Mouse (Mus musculus): Measurements from ENCODE around the gene Cspg5. TPM values are rescaled to one million over a fixed set of nuclear protein-coding genes. Genes with fewer than 3 reads are reported as not detected.
A peak's percentile ranks its signal among the peaks of the same experiment; 100 is the strongest.

The Cspg5 gene
- polyA plus RNA-seq, 1 experiment from 2014 or later, result 3.5 TPM

DNA sequence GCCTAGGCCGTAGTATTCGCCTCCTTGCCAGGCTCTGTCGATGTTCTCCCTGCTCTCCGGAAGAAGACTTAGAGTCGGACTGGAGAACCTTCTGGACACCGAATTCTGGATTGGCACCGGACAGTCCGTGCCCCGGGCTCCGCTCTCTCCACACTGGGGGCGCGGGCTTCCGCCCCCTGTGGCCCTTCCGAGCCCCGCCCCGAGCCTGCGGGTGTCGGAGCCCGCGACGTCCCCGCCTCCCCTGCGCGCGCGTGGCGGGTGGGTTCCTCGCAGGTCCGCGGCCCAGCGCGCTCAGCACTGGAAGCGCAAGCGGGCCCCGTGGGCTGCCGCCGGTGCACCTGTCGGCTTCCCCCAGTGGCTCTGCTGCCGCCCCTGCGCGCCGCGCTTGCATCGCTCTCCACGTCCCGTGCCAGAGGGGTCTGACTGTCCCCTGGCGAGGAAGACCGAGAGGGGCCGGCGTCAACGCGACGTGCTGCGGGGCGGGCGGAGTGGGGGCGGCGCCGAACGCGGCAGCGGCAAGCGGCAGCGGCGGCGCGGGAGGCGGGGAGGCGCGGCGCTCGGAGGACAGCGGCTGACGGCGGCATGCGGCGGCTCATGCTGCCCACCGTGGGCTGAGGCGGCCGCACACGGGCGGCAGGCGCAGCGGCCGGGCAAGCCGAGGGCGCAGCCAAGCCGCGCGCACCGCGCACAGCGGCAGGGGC lies 1.5 kb downstream of the Cspg5 start:
- no peak for TF ChIP-seq CTCF (IDR thresholded peaks at IDR 0.05; ENCODE audit: low read depth)
- WGBS, result under 1% methylated on average over 93 of the region's 93 CpGs
- peak overlapping the region; percentile 48 for H3K9ac ChIP-seq
- peak overlapping the region; percentile 63 for H3K4me3 ChIP-seq (ENCODE audit: low read depth, low read length)
- ATAC-seq (ENCODE audit: insufficient read depth) (peak; percentile 29), DNase-seq (peak; percentile 49)
- peaks cover 4% of the 10 kb centered on the region for H3K36me3 ChIP-seq (ENCODE audit: insufficient read depth)
- no peaks in the 10 kb centered on the region for H3K9me3 ChIP-seq (ENCODE audit: low read depth, low read length)
- H3K4me2 ChIP-seq, result peak overlapping the region; percentile 100
- peaks cover 7% of the 10 kb centered on the region for H3K4me1 ChIP-seq (ENCODE audit: insufficient read depth)
- H3K27ac ChIP-seq (ENCODE audit: low read depth), result no peak overlapping the region
- H3K27me3 ChIP-seq (ENCODE audit: insufficient read depth, low read length), result peaks cover 15% of the 10 kb centered on the region

DNA sequence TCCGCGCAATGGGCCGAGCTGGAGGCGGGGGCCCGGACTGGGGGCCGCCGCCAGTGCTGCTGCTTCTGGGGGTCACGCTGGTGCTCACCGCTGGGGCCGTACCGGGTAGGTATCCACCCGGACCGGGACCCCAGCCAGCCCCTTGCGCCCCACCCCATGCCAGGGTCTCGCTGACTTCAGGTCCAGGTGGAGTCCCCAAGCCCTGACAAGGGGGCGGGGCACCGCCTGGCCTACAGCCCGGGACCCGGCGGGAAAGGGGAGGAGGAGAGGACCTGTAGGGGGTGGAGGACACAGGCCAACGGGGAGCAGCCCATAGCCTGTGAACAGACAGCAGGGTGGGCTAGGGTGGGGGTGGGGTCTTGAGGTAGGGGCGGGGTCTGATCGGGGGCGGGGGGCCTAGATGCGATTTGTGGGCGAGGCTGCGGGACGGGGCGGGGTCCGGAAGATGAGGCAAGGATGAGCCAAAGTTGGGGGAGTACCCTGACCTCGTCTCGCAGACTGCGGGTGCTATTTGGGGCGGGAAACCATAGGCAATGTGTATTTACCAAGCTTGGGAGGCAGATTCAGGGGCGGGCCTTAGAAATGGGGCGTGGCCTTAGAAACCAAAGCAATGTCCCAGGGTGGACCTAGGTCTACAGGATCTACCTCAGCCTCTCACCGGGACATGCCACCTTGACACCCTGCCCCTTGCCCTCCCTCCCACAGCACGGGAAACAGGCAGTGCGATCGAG lies 2.2 kb downstream of the Cspg5 start:
- Histone ChIP-seq H3K4me3 (ENCODE audit: low read depth, low read length) (peak overlapping the region; percentile 63), H3K36me3 (ENCODE audit: insufficient read depth) (no peaks in the 10 kb centered on the region), H3K4me1 (ENCODE audit: insufficient read depth) (peaks cover 11% of the 10 kb centered on the region), H3K9ac (peak overlapping the region; percentile 48), H3K9me3 (ENCODE audit: low read depth, low read length) (no peaks in the 10 kb centered on the region), H3K4me2 (peak overlapping the region; percentile 100), H3K27ac (ENCODE audit: low read depth) (no peak overlapping the region), H3K27me3 (ENCODE audit: insufficient read depth, low read length) (peaks cover 15% of the 10 kb centered on the region)
- WGBS, result 3% methylated on average over 40 of the region's 40 CpGs
- DNase-seq, result peak; percentile 67
- ATAC-seq (ENCODE audit: insufficient read depth), result peak; percentile 75
- TF ChIP-seq CTCF (IDR thresholded peaks at IDR 0.05; ENCODE audit: low read depth), result no peak

DNA sequence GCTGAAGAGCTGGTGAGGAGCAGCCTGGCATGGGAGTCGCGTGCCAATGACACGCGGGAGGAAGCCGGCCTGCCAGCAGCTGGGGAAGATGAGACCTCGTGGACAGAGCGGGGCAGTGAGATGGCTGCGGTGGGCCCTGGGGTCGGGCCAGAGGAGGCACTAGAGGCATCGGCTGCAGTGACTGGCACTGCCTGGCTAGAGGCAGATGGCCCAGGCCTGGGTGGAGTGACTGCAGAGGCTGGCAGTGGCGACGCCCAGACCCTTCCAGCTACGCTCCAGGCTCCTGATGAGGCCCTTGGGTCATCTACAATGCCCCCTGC lies 2.7 kb downstream of the Cspg5 start:
- Histone ChIP-seq H3K9ac (peak overlapping the region; percentile 29; the same call in 1 of the 2 replicates), H3K27me3 (ENCODE audit: insufficient read depth, low read length) (peaks cover 15% of the 10 kb centered on the region), H3K4me1 (ENCODE audit: insufficient read depth) (peaks cover 11% of the 10 kb centered on the region), H3K4me2 (peak overlapping the region; percentile 100), H3K27ac (ENCODE audit: low read depth) (no peak overlapping the region), H3K9me3 (ENCODE audit: low read depth, low read length) (no peaks in the 10 kb centered on the region), H3K36me3 (ENCODE audit: insufficient read depth) (no peaks in the 10 kb centered on the region), H3K4me3 (ENCODE audit: low read depth, low read length) (peak overlapping the region; percentile 63)
- TF ChIP-seq CTCF (IDR thresholded peaks at IDR 0.05; ENCODE audit: low read depth), result no peak
- DNase-seq (no peak), ATAC-seq (ENCODE audit: insufficient read depth) (0 out of 2 replicates have a peak, but pooled peaks have one; percentile 9)
- WGBS, result 34% methylated on average over 13 of the region's 13 CpGs

DNA sequence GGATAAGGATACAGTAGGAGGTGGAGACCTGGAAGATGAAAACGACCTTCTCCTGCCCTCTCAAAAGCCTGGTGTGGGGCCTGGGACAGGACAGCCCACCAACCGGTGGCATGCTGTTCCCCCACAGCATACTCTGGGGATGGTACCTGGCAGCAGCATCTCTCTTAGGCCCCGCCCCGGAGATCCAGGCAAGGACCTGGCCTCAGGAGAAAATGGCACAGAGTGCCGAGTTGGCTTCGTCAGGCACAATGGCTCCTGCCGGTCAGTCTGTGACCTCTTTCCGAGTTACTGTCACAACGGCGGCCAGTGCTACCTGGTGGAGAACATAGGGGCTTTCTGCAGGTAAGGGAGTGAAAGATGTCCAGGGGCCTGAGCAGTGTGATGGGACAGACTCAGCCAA lies 3.5 kb downstream of the Cspg5 start:
- no peak overlapping the region for H3K9ac ChIP-seq
- H3K9me3 ChIP-seq (ENCODE audit: low read depth, low read length), result no peaks in the 10 kb centered on the region
- ATAC-seq (ENCODE audit: insufficient read depth), result no peak
- WGBS, result 82% methylated on average over 10 of the region's 10 CpGs
- no peak for TF ChIP-seq CTCF (IDR thresholded peaks at IDR 0.05; ENCODE audit: low read depth)
- H3K27me3 ChIP-seq (ENCODE audit: insufficient read depth, low read length), result peaks cover 15% of the 10 kb centered on the region
- H3K27ac ChIP-seq (ENCODE audit: low read depth), result no peak overlapping the region
- no peaks in the 10 kb centered on the region for H3K36me3 ChIP-seq (ENCODE audit: insufficient read depth)
- DNase-seq, result no peak
- no peak overlapping the region for H3K4me2 ChIP-seq
- H3K4me1 ChIP-seq (ENCODE audit: insufficient read depth), result peaks cover 11% of the 10 kb centered on the region
- no peak overlapping the region for H3K4me3 ChIP-seq (ENCODE audit: low read depth, low read length)

DNA sequence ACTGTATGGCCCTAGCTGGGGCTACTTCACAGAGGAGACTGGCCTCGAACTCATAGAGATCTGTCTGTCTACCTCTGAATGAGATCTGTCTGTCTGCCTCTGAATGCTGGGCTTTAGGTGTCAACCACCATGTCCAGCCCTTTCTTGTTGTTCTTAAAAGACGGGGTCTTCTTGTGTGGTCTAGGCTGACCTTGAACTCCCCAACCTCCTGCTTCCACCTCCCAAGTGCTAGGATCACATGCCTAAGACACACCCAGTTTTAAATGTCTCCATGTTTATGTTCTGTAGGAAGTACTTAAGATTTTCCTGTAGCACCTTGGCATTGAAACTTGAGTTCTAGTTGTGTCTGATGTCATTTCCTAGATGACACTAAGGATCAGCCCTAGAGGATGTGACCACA lies 5.3 kb downstream of the Cspg5 start:
- no peak for TF ChIP-seq CTCF (IDR thresholded peaks at IDR 0.05; ENCODE audit: low read depth)
- Histone ChIP-seq H3K4me2 (no peak overlapping the region), H3K9ac (no peak overlapping the region), H3K36me3 (ENCODE audit: insufficient read depth) (no peaks in the 10 kb centered on the region), H3K27ac (ENCODE audit: low read depth) (no peak overlapping the region), H3K27me3 (ENCODE audit: insufficient read depth, low read length) (peaks cover 15% of the 10 kb centered on the region), H3K9me3 (ENCODE audit: low read depth, low read length) (no peaks in the 10 kb centered on the region), H3K4me3 (ENCODE audit: low read depth, low read length) (no peak overlapping the region), H3K4me1 (ENCODE audit: insufficient read depth) (peaks cover 11% of the 10 kb centered on the region)
- WGBS, result 73% methylated on average over 2 of the region's 2 CpGs
- no peak for ATAC-seq (ENCODE audit: insufficient read depth)
- no peak for DNase-seq

DNA sequence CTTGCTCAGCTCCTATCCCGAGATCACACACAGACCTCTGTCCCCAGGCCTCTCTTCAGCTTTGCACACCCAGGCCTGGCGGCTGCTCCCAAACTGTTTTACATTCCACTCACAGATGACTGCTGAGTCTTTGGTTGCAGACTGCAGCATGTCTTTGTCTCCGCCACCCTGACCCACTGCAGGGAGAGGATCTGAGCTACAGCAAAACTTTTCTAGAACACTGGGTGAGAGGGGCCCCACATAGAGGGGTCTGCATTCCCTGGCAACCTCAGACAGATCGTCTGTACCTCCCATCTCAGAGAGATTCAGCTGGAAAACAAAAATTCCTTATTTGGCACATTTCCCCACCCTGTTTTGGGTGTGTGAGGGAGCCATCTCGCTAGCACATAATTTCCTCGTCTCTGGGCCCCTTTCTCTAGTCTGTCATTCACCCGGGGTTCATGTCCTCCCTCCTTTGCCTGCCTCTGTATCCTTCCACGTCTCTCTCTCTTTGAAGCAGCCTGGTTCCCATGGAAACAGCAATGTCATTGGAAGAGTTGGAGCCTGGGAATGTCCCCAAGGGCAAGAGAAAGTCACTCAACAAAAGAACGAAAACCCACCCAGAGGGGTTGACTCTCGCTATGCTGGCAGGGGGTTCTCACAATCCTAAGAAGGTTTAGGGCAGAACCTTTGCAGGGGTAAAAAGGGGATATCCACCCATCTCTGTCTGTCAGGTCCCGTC lies 6.4 kb downstream of the Cspg5 start:
- Histone ChIP-seq H3K4me3 (ENCODE audit: low read depth, low read length) (no peak overlapping the region), H3K27ac (ENCODE audit: low read depth) (peak overlapping the region; percentile 87), H3K4me1 (ENCODE audit: insufficient read depth) (peaks cover 11% of the 10 kb centered on the region), H3K9ac (no peak overlapping the region; the same call in 1 of the 2 replicates), H3K9me3 (ENCODE audit: low read depth, low read length) (no peaks in the 10 kb centered on the region), H3K36me3 (ENCODE audit: insufficient read depth) (no peaks in the 10 kb centered on the region), H3K27me3 (ENCODE audit: insufficient read depth, low read length) (peaks cover 6% of the 10 kb centered on the region), H3K4me2 (peak overlapping the region; percentile 19)
- DNase-seq, result peak; percentile 78
- peak; percentile 72 for ATAC-seq (ENCODE audit: insufficient read depth)
- TF ChIP-seq CTCF (IDR thresholded peaks at IDR 0.05; ENCODE audit: low read depth), result no peak
- 15% methylated on average over 11 of the region's 11 CpGs for WGBS

DNA sequence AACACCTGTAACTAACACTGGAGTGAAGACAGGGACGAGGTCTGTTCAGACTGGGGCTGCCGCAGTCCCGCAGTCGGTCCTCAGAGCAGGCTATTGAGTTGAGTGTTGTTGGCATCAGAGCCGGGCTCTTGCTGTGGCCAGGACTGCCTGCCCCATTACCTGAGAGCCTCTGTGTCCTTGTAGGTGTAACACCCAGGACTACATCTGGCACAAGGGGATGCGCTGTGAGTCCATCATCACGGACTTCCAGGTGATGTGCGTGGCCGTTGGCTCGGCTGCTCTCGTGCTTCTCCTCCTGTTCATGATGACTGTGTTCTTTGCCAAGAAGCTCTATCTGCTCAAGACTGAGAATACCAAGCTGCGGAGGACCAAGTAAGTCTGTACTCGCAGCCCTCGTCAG lies 7.2 kb downstream of the Cspg5 start:
- no peak for ATAC-seq (ENCODE audit: insufficient read depth)

More for the DNA sequence above, 7.2 kb downstream of the Cspg5 start:
- WGBS, result 81% methylated on average over 14 of the region's 14 CpGs
- no peak for DNase-seq
- Histone ChIP-seq H3K36me3 (ENCODE audit: insufficient read depth) (no peaks in the 10 kb centered on the region), H3K4me3 (ENCODE audit: low read depth, low read length) (no peak overlapping the region), H3K27ac (ENCODE audit: low read depth) (no peak overlapping the region), H3K27me3 (ENCODE audit: insufficient read depth, low read length) (peaks cover 3% of the 10 kb centered on the region; the same call in 1 of the 2 replicates), H3K4me1 (ENCODE audit: insufficient read depth) (peaks cover 11% of the 10 kb centered on the region), H3K9me3 (ENCODE audit: low read depth, low read length) (no peaks in the 10 kb centered on the region), H3K4me2 (no peak overlapping the region), H3K9ac (no peak overlapping the region)
- no peak for TF ChIP-seq CTCF (IDR thresholded peaks at IDR 0.05; ENCODE audit: low read depth)

All from lung, embryonic 14.5 days (tissue).